Mouse (Mus musculus) myocyte (in vitro differentiated cells): Measurements from ENCODE around the gene Polr3b.

Source experiments
- CEBPB ChIP-seq: IDR thresholded peaks from 2 replicates; pipeline ENCODE4 v1.6.1; 2011; ENCODE audit warnings: mild to moderate bottlenecking, moderate library complexity; ENCODE audit not compliant: poor library complexity, insufficient read depth, severe bottlenecking
- E2F4 ChIP-seq: IDR thresholded peaks from one replicate; pipeline ENCODE4 v1.6.1; 2011; ENCODE audit warnings: mild to moderate bottlenecking, control low read depth, moderate library complexity; ENCODE audit not compliant: insufficient read depth
- POLR2A ChIP-seq: IDR thresholded peaks from one replicate; pipeline ENCODE4 v1.6.1; 2011; ENCODE audit warnings: low read depth, mild to moderate bottlenecking, control low read depth, moderate library complexity; ENCODE audit not compliant: insufficient read length
- POLR2AphosphoS2 ChIP-seq: IDR thresholded peaks from one replicate; pipeline ENCODE4 v1.6.1; 2011; ENCODE audit warnings: low read depth, control low read depth; ENCODE audit not compliant: insufficient read length
- REST ChIP-seq: IDR thresholded peaks from one replicate; pipeline ENCODE4 v1.6.1; 2011; ENCODE audit warnings: mild to moderate bottlenecking, control low read depth, moderate library complexity; ENCODE audit not compliant: insufficient read depth, insufficient read length
- USF1 ChIP-seq: IDR thresholded peaks from one replicate; pipeline ENCODE4 v1.6.1; 2011; ENCODE audit warnings: low read depth, mild to moderate bottlenecking, control low read depth, moderate library complexity

DNA sequence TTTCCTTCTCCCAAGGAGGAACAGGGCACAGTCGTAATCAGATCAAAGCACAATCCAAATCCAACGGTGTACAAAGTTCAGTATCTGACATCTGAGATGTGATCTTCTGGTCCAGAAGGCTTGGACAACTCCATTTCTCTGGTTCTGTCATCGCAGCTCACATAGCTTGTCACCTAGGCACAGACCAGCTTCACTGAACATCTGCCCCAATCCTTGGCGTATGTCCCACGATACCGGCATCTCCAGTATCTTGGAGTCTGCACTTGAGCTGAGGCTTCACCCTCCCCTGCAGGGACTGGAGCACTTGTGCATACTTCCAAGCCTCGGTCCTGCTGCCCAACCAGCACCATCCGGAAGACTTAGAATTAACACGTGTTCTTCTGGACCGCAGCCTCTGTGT is 14.6 kb downstream of the Polr3b start:
- no peak for TF ChIP-seq POLR2A
- no peak for TF ChIP-seq REST
- no peak for TF ChIP-seq POLR2AphosphoS2
- TF ChIP-seq USF1: no peak
- no peak for TF ChIP-seq E2F4
- no peak for TF ChIP-seq CEBPB
